Mouse (Mus musculus) forebrain, embryonic 15.5 days (tissue): ENCODE results near the gene Arid3b. TPM values are rescaled to one million over a fixed set of nuclear protein-coding genes. Genes with fewer than 3 reads are reported as not detected.

Experiments used
- ATAC-seq: fragments of 200-750 bp; cut with Nextera tagmentation; replicated peaks from 2 replicates; pipeline ENCODE4 v1.8.0; 2017; ENCODE audit warnings: mild to moderate bottlenecking, moderate TSS enrichment, moderate library complexity
- H3K27ac ChIP-seq: fragments of 300-500 bp; sonication (generic); replicated peaks from 2 replicates; pipeline ENCODE4 v1.5.1; 2015; ENCODE audit warnings: mild to moderate bottlenecking, inconsistent platforms
- H3K27me3 ChIP-seq: fragments of 300-500 bp; sonication (generic); 2 replicates; pipeline ENCODE4 v1.6.1; 2015; ENCODE audit warnings: inconsistent platforms
- H3K36me3 ChIP-seq: fragments of 300-500 bp; sonication (generic); 2 replicates; pipeline ENCODE4 v1.6.1; 2015; ENCODE audit warnings: mild to moderate bottlenecking, inconsistent platforms
- H3K4me1 ChIP-seq: fragments of 300-500 bp; sonication (generic); 2 replicates; pipeline ENCODE4 v1.6.1; 2015; ENCODE audit warnings: inconsistent platforms
- H3K4me2 ChIP-seq: fragments of 300-500 bp; sonication (generic); replicated peaks from 2 replicates; pipeline ENCODE4 v1.6.1; 2015; ENCODE audit warnings: mild to moderate bottlenecking, inconsistent platforms
- H3K4me3 ChIP-seq: fragments of 300-500 bp; sonication (generic); 2 replicates; pipeline ENCODE4 v1.5.1; 2015; ENCODE audit warnings: mild to moderate bottlenecking, inconsistent platforms
- H3K9ac ChIP-seq: fragments of 300-500 bp; sonication (generic); replicated peaks from 2 replicates; pipeline ENCODE4 v1.6.1; 2015; ENCODE audit warnings: mild to moderate bottlenecking, inconsistent platforms
- H3K9me3 ChIP-seq: fragments of 300-500 bp; sonication (generic); 2 replicates; pipeline ENCODE4 v1.6.1; 2016; ENCODE audit warnings: inconsistent platforms
- WGBS: fragments of 180-500 bp; shearing (Covaris S2); methylation state at CpG from one replicate; pipeline ENCODE4 v1.1.7; 2015; ENCODE audit warnings: mixed read lengths; 5-methylcytosine and 5-hydroxymethylcytosine counted together
- polyA plus RNA-seq: library from polyadenylated mRNA; unstranded; fragments of >200 nt; fragmentation: Nextera tagmentation; extraction: Ambion mirVana; gene quantifications from 2 replicates; pipeline ENCODE4 v1.2.1, GENCODE M21; 2015

The Arid3b gene
- polyA plus RNA-seq, 1 experiment from 2014 or later, result 8.0 TPM

DNA sequence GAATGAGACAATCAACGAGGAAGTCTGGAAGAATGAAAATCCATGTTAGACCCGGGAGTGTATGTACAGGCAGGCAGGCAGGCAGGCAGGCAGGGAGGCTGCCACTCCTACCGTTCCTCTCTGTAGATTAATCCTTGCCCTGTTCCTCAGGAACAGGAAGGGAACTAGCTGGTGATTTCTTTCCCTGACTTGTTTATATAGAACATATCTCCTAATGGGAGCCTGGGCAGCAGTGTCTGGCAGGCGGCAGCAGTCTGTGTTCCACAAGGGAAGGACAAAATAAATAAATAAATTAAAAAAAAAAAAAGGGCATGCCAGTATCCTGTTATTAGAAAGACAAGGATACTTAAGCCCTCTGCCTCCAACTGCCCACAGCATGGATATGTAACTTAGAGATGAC, 32.8 kb downstream of the Arid3b start:
- WGBS, result 21% methylated on average over 4 of the region's 4 CpGs
- H3K4me2 ChIP-seq, result no peak overlapping the region
- H3K36me3 ChIP-seq, result no peaks in the 10 kb centered on the region
- no peak overlapping the region for H3K9ac ChIP-seq
- H3K9me3 ChIP-seq, result no peaks in the 10 kb centered on the region
- no peak for ATAC-seq
- peaks cover 24% of the 10 kb centered on the region for H3K4me1 ChIP-seq
- H3K27me3 ChIP-seq, result no peaks in the 10 kb centered on the region
- H3K4me3 ChIP-seq, result no peak overlapping the region
- no peak overlapping the region for H3K27ac ChIP-seq

DNA sequence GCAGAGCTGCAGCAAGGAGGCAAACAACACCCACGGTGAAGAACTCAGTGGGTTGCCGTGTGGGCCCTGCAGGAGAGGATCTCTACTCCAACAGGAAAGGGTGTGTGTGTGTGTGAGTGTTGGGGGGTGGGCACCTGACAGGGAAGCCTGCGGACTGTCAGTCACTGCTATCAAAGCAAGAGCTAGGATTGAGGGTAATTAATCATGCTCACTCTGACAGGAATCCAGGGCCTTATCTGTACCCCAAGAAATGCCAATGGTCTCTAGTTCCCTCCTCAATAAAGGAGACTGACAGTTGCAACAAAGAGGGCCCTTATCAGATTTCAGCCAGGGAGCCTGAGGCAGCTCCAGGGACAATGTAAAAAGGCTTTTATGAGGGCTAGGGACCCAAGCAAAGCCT, 33.5 kb downstream of the Arid3b start:
- H3K36me3 ChIP-seq, result no peaks in the 10 kb centered on the region
- no peak overlapping the region for H3K27ac ChIP-seq
- 23% methylated on average over 3 of the region's 3 CpGs for WGBS

DNA sequence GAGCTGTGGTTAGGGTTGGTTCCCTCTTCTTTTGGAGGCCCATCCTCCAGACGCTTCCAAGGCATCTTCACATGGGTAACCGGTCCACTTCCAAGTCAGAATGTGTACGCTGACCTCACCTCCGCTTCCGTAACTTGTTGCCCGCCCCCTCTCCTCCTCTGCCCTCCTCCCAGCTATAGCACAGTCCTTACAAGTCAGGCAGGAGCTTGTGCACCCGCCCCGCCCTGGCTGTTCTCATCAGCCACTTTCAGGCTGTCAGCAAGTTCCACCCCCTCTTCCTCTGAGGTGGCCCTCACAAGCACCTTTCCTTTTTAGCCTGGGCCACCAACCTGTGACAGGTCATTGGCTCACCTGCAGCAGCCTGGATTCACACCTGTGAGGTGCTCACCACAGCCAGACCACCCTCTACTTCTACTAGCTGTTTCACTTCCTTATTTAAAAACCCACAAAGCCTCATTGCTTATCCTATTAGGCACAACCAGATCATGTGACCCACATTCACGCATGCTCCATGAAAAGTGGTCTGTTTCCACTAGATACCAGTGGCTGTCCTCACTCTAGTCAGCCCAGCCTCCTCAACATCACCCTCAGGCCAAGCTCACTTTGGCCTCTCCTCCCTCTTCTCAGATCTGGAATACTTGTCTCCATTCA, 36.1 kb downstream of the Arid3b start:
- Histone ChIP-seq H3K4me2 (no peak overlapping the region), H3K9me3 (no peaks in the 10 kb centered on the region), H3K4me3 (no peak overlapping the region), H3K9ac (no peak overlapping the region), H3K36me3 (peaks cover 26% of the 10 kb centered on the region), H3K27ac (no peak overlapping the region), H3K4me1 (peaks cover 13% of the 10 kb centered on the region), H3K27me3 (no peaks in the 10 kb centered on the region)
- 94% methylated on average over 9 of the region's 9 CpGs for WGBS
- ATAC-seq, result no peak

More for the DNA sequence above, 33.5 kb downstream of the Arid3b start:
- H3K27me3 ChIP-seq, result no peaks in the 10 kb centered on the region
- H3K9me3 ChIP-seq, result no peaks in the 10 kb centered on the region
- H3K4me3 ChIP-seq, result no peak overlapping the region
- H3K4me1 ChIP-seq, result peaks cover 19% of the 10 kb centered on the region
- H3K4me2 ChIP-seq, result no peak overlapping the region
- ATAC-seq, result no peak
- no peak overlapping the region for H3K9ac ChIP-seq

DNA sequence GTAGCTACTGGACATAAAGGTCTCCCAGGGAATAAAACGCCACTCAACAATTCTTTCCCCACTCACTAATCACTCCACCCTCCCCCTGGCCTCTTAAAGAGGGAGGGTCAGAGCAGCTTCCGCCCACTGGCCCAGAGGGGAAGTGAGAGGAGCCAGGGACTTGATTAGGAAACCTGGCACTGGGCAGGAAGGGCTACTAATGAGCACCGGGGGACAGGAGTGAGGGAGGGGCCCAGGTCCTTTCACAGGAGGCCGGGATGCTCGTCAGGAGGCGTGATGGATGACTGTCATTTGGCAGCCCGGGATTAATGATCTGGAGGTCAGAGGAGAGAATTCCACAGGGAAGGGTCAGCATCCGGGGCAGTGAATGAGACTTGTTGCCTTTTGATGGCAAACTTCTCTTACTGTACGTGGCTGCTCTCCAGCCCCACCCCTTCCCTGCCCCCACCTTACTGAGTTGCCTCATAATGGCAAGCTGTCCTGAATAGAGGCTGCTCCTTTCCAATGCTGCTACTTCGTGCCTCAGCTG, 37.8 kb downstream of the Arid3b start:
- ATAC-seq, result 0 out of 2 replicates have a peak, but pooled peaks have one; percentile 43
- H3K4me3 ChIP-seq, result no peak overlapping the region
- H3K9ac ChIP-seq, result no peak overlapping the region
- H3K27ac ChIP-seq, result no peak overlapping the region
- H3K4me1 ChIP-seq, result peaks cover 13% of the 10 kb centered on the region
- 7% methylated on average over 10 of the region's 10 CpGs for WGBS
- no peaks in the 10 kb centered on the region for H3K9me3 ChIP-seq
- no peaks in the 10 kb centered on the region for H3K27me3 ChIP-seq
- no peak overlapping the region for H3K4me2 ChIP-seq
- peaks cover 36% of the 10 kb centered on the region for H3K36me3 ChIP-seq

DNA sequence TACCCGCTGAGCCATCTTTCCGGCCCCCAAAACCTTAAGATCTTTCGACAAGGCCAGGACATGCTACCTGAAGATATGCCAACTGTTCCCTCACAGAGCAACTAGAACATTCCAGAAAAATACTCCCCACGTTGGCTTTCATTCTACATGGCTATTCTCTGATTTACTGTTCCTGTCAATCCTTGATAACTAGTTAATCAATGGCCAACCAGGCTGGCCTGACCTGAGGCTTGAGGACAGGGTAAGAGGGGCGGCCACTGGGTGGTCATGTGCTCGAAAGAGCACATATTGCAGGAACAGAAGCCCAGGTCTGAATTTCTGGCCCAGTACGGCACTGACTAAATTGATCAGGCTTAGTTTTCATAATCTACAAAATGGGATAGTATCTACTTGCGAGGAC, 39.1 kb downstream of the Arid3b start:
- H3K4me2 ChIP-seq, result no peak overlapping the region
- no peak for ATAC-seq
- peaks cover 47% of the 10 kb centered on the region for H3K36me3 ChIP-seq
- peaks cover 7% of the 10 kb centered on the region for H3K4me1 ChIP-seq
- H3K4me3 ChIP-seq, result no peak overlapping the region
- no peaks in the 10 kb centered on the region for H3K9me3 ChIP-seq
- no peak overlapping the region for H3K9ac ChIP-seq
- H3K27ac ChIP-seq, result no peak overlapping the region
- 94% methylated on average over 8 of the region's 8 CpGs for WGBS
- H3K27me3 ChIP-seq, result no peaks in the 10 kb centered on the region

DNA sequence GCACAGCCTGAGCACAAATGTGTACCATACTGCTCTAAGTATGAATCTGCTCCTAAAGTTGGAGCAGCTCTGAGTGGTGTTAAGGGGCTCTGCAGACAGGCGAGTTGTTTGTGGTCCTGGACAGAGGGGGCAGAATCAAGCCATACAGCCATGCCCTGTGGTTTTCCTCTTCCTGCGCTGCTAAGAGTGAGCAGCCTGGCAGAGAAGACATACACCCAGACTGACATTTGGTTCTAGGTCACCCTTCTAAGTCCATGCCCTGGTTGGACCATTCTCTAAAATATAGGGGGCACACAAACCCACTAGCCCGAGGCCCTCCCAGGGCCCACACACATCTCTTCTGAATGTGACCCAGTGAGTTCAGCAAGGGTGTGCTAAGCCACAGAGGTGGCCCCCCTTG, 46.9 kb downstream of the Arid3b start:
- H3K4me1 ChIP-seq, result no peaks in the 10 kb centered on the region
- H3K36me3 ChIP-seq, result peaks cover 46% of the 10 kb centered on the region
- H3K4me2 ChIP-seq, result no peak overlapping the region
- H3K4me3 ChIP-seq, result no peak overlapping the region
- H3K9me3 ChIP-seq, result no peaks in the 10 kb centered on the region
- WGBS, result 79% methylated on average over 3 of the region's 3 CpGs
- no peaks in the 10 kb centered on the region for H3K27me3 ChIP-seq
- no peak overlapping the region for H3K9ac ChIP-seq
- no peak overlapping the region for H3K27ac ChIP-seq
- no peak for ATAC-seq

DNA sequence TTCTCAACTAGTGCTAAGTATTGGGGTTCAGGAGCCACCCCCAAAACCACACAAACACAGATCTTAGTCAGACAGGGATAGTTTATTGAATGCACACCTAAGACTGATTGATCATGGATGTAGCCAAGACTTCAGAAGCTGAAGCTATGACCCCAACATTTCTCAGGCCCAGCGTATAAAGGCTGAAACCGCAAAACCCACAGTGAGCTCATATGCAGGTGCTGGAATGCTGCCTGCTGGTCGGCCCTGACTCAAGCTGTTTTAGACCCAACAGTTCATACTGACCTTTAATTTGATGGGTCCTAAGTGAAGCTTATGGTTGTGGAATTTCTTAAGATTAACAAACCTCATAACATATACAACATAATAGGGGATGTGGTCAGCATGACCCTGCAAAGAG, 53.9 kb downstream of the Arid3b start:
- H3K36me3 ChIP-seq, result no peaks in the 10 kb centered on the region; the same call in 1 of the 2 replicates
- H3K9me3 ChIP-seq, result no peaks in the 10 kb centered on the region
- WGBS, result 95% methylated on average over 3 of the region's 3 CpGs
- H3K9ac ChIP-seq, result no peak overlapping the region
- H3K27ac ChIP-seq, result no peak overlapping the region
- H3K4me2 ChIP-seq, result no peak overlapping the region
- no peak for ATAC-seq
- H3K4me1 ChIP-seq, result no peaks in the 10 kb centered on the region
- no peak overlapping the region for H3K4me3 ChIP-seq
- H3K27me3 ChIP-seq, result no peaks in the 10 kb centered on the region

DNA sequence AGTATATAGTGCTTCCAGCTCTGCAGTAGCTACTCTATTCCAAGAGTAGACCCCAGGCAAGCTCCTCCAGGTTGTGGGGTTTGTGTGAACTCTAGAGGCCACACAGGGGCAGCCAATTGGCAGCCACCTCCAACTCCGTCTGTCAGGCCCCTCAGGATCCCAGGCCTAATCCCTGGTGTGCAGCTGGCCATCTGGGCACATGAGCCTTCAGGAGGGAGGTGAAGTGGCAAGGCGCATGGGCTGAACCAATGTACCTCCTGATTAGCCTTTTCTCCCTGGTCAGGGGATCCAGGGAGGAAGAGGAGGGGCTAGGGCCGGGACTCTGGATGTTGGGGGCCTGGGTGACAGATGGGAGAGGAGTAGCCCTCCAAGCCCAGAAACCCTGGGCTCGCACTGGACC, 60.9 kb downstream of the Arid3b start:
- no peak overlapping the region for H3K27ac ChIP-seq
- WGBS, result 61% methylated on average over 4 of the region's 4 CpGs
- H3K27me3 ChIP-seq, result no peaks in the 10 kb centered on the region
- H3K4me2 ChIP-seq, result no peak overlapping the region
- H3K4me1 ChIP-seq, result no peaks in the 10 kb centered on the region
- no peak overlapping the region for H3K9ac ChIP-seq
- no peak overlapping the region for H3K4me3 ChIP-seq
- H3K9me3 ChIP-seq, result no peaks in the 10 kb centered on the region
- no peak for ATAC-seq
- H3K36me3 ChIP-seq, result no peaks in the 10 kb centered on the region

DNA sequence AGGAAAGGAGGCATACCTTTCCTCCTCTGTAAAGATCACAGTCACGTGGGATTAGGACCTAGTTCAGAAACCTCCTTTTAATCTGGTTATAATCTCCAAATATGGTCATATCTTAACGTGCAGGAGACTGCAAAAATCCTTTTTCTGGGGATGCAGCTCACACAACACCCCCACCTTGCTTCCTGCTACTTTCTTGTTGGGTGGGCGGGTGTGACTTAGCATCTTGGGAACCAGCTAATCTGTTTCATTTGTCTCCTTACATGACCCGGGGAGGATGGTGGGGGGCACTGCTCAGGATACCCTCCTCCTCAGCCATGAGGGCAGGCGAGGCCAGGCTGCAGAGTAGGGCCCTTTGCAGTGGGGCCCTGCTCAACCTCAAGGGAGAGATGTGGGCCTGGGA, 61.6 kb downstream of the Arid3b start:
- H3K4me3 ChIP-seq, result no peak overlapping the region
- WGBS, result 75% methylated on average over 5 of the region's 5 CpGs
- no peak for ATAC-seq

DNA sequence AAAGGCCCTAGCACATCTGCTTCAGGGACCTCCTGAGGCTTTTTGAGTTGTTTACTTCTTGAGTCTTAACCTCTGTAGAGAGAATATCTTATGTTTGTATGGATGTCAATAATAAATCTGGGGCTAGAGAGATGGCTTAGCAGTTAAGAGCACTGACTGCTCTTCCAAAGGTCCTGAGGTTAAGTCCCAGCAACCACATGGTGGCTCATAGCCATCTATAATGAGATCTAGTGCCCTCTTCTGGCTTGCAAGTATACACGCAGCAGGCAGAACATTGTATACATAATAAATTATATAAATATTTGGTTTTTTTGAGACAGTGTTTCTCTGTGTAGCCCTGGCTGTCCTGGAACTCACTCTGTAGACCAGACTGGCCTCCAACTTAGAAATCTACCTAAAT, 62.4 kb downstream of the Arid3b start:
- Histone ChIP-seq H3K27me3 (no peaks in the 10 kb centered on the region), H3K9me3 (no peaks in the 10 kb centered on the region), H3K4me1 (no peaks in the 10 kb centered on the region), H3K4me3 (no peak overlapping the region), H3K9ac (no peak overlapping the region), H3K36me3 (no peaks in the 10 kb centered on the region), H3K4me2 (no peak overlapping the region), H3K27ac (no peak overlapping the region)
- no peak for ATAC-seq
- WGBS, result 10% methylated on average over 1 of the region's 1 CpGs

More for the DNA sequence above, 61.6 kb downstream of the Arid3b start:
- Histone ChIP-seq H3K4me1 (no peaks in the 10 kb centered on the region), H3K4me2 (no peak overlapping the region), H3K9ac (no peak overlapping the region), H3K9me3 (no peaks in the 10 kb centered on the region), H3K27me3 (no peaks in the 10 kb centered on the region), H3K36me3 (no peaks in the 10 kb centered on the region), H3K27ac (no peak overlapping the region)

DNA sequence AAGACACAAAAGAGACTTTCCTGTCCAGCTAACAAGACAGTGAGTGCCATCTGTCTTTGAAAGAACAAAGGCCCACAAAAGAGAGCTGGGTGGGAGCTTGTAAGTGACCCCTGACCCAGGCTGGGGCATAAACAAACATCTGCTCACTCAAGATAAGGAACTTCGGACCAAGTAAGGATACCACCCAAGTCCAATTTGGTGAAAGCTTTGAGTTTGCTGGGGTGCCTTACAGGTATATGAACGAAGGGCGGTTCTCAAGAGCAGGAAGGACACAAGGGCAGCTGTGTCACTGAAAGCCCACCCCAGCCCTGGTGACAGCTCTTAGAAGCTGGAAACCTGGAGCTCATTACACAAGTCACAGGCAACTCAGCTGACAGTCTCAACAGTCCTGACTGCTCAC, 62.8 kb downstream of the Arid3b start:
- Histone ChIP-seq H3K4me3 (no peak overlapping the region), H3K4me1 (no peaks in the 10 kb centered on the region), H3K27ac (no peak overlapping the region), H3K4me2 (no peak overlapping the region), H3K9ac (no peak overlapping the region), H3K9me3 (no peaks in the 10 kb centered on the region), H3K27me3 (no peaks in the 10 kb centered on the region), H3K36me3 (no peaks in the 10 kb centered on the region)
- no peak for ATAC-seq
- WGBS, result 91% methylated on average over 3 of the region's 3 CpGs

DNA sequence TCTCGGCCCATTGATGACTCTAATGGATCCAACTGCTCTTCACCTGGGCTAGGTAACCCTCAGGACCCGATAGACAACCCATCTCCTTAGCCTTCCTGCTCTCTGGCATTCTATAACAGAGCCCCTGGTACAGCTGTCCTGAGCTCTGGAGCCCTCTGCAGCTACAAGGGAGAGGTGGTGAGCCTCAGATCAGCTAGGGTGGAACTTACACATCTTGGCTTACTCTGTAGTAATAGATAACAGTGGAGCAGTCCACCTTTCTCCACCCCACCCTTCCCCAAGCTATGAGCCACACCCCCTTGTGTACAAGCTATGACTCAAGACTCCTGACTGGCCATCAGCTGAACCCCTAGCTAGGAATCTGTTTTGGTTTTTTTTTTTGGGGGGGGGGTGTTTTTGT, 65.8 kb downstream of the Arid3b start:
- no peak overlapping the region for H3K4me2 ChIP-seq
- no peak overlapping the region for H3K27ac ChIP-seq

DNA sequence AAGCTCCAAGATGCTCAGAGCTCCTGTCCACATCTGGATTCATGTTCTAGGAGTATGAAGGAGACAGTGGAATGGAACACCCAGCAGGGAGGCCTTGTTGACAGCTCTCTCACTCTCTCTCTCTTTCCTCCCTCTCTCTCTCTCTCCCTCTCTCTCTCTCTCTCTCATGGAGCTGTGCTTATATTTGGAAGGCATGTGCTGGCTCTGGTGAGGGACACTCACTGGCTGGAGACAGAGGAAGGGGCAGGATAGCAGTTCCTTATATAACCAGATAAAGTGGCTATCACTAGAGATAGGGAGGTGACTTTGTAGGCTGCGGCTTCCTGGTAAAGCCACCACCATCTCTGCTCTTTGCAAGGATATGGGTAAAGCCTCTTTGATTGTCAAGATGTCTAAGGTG, 66.4 kb downstream of the Arid3b start:
- Histone ChIP-seq H3K4me1 (peaks cover 8% of the 10 kb centered on the region), H3K27me3 (no peaks in the 10 kb centered on the region), H3K9ac (no peak overlapping the region), H3K9me3 (no peaks in the 10 kb centered on the region), H3K36me3 (no peaks in the 10 kb centered on the region), H3K4me3 (no peak overlapping the region), H3K27ac (no peak overlapping the region), H3K4me2 (no peak overlapping the region)
- no peak for ATAC-seq
- WGBS, result 94% methylated on average over 1 of the region's 1 CpGs

More for the DNA sequence above, 65.8 kb downstream of the Arid3b start:
- WGBS, result 89% methylated on average over 2 of the region's 2 CpGs
- H3K27me3 ChIP-seq, result no peaks in the 10 kb centered on the region
- no peak overlapping the region for H3K4me3 ChIP-seq
- no peaks in the 10 kb centered on the region for H3K36me3 ChIP-seq
- H3K4me1 ChIP-seq, result peaks cover 8% of the 10 kb centered on the region
- H3K9me3 ChIP-seq, result no peaks in the 10 kb centered on the region
- no peak for ATAC-seq
- H3K9ac ChIP-seq, result no peak overlapping the region
